ENCODE assay signal across 15 mouse cellular contexts in the genomic region with DNA sequence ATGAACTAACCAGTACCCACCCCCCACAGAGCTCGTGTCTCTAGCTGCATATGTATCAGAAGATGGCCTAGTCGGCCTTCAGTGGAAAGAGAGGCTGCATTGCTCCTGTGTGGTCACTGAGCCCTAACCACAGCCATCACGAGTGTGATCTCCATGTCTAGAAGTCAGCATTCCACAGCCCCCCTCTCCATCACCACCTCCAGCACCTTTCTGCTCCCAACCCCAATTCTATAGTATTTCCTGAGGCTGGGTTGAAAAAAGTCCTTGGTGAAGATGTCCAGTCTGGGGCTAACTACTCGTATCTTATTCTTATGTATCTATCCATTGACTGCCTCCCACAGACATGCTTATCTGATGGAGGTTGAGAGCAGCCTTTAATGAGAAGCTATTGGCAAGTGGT.
"Had no signal": no experiment of that assay in that cellular context is flagged by ENCODE, and none has a peak within 500 bp of the region (broad histone marks: within the 10 kb centered on the region; RNA-seq: fewer than 3 reads in every experiment).

No protein-coding gene starts in this region.

- DNase-seq: heart, postnatal 10 days; heart, postnatal 14 days; heart, postnatal 4 days; kidney, adult 11 months; kidney, adult 18-20 months; kidney, adult 2 months; kidney, adult 8-10 months; kidney, adult 9 months; kidney, postnatal 10 days; kidney, postnatal 14 days; kidney, postnatal 25 days; kidney, postnatal 36 days; kidney, postnatal 4 days; layer of hippocampus, adult 9-11 months; layer of hippocampus, postnatal 36 days had no signal
